Mouse (Mus musculus) myocyte (in vitro differentiated cells): Measurements from ENCODE around the gene Acbd4.

ENCODE experiments used
- E2F4 ChIP-seq: IDR thresholded peaks from one replicate; pipeline ENCODE4 v1.6.1; 2011; ENCODE audit warnings: mild to moderate bottlenecking, control low read depth, moderate library complexity; ENCODE audit not compliant: insufficient read depth
- MAX ChIP-seq: IDR thresholded peaks from one replicate; pipeline ENCODE4 v1.6.1; 2011; ENCODE audit warnings: low read depth, mild to moderate bottlenecking, control low read depth
- MYOD1 ChIP-seq, 3 experiments: IDR thresholded peaks; one replicate each; pipeline ENCODE4 v1.6.1; 2011; ENCODE audit warnings: control low read depth in 2 of 3, low read depth in 2 of 3, mild to moderate bottlenecking in 2 of 3, moderate library complexity in 1 of 3; ENCODE audit not compliant: insufficient read length in 2 of 3, control insufficient read depth in 1 of 3
- POLR2A ChIP-seq: IDR thresholded peaks from one replicate; pipeline ENCODE4 v1.6.1; 2011; ENCODE audit warnings: low read depth, mild to moderate bottlenecking, control low read depth, moderate library complexity; ENCODE audit not compliant: insufficient read length
- REST ChIP-seq: IDR thresholded peaks from one replicate; pipeline ENCODE4 v1.6.1; 2011; ENCODE audit warnings: mild to moderate bottlenecking, control low read depth, moderate library complexity; ENCODE audit not compliant: insufficient read depth, insufficient read length
- SRF ChIP-seq: IDR thresholded peaks from one replicate; pipeline ENCODE4 v1.6.1; 2011; ENCODE audit warnings: low read depth; ENCODE audit not compliant: control insufficient read depth, insufficient read length
- TCF3 ChIP-seq: IDR thresholded peaks from one replicate; pipeline ENCODE4 v1.6.1; 2011; ENCODE audit warnings: low read depth, control low read depth; ENCODE audit not compliant: insufficient read length
- USF1 ChIP-seq: IDR thresholded peaks from one replicate; pipeline ENCODE4 v1.6.1; 2011; ENCODE audit warnings: low read depth, mild to moderate bottlenecking, control low read depth, moderate library complexity

DNA sequence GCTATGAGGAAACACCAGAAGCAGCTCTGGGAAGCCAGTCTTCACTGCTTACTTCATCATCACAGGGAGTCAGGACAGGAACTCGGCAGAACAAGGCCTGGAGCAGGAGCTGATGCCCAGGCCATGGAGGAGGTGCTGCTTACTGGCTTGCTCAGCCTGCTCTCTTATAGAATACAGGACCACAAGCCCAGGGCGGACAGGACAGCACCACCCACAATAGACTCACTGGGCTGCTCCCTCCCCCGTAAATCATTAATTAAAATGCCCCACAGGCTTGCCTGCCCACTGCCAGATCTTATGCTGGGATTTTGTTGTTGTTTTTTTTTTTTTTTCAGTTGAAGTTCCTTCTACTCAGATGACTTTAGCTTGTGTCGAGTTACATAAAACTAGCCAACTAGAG, 46.3 kb downstream of the Acbd4 start:
- no peak for TF ChIP-seq POLR2A
- no peak for TF ChIP-seq MYOD1 (IDR thresholded peaks at IDR 0.05; ENCODE audit: control insufficient read depth in 1 of 3, insufficient read length in 2 of 3, low read depth in 2 of 3)
- TF ChIP-seq TCF3: no peak
- TF ChIP-seq REST: no peak
- TF ChIP-seq MAX: no peak
- TF ChIP-seq SRF: no peak
- no peak for TF ChIP-seq USF1
- no peak for TF ChIP-seq E2F4
